Mouse (Mus musculus) testis, adult 2 months (tissue): Measurements from ENCODE around the gene Rpl10a.

Source experiments
- CTCF ChIP-seq: fragments of 200-500 bp; IDR thresholded peaks from 2 replicates; pipeline ENCODE4 v1.5.1; 2012; ENCODE audit warnings: low read depth, mild to moderate bottlenecking, inconsistent platforms, low read length, moderate library complexity; ENCODE audit not compliant: control insufficient read depth, insufficient read depth, insufficient replicate concordance
- POLR2A ChIP-seq: fragments of 200-500 bp; IDR thresholded peaks from 2 replicates; pipeline ENCODE4 v1.6.1; 2012; ENCODE audit warnings: low read depth, mild to moderate bottlenecking, inconsistent platforms, low read length, moderate library complexity; ENCODE audit not compliant: control insufficient read depth

DNA sequence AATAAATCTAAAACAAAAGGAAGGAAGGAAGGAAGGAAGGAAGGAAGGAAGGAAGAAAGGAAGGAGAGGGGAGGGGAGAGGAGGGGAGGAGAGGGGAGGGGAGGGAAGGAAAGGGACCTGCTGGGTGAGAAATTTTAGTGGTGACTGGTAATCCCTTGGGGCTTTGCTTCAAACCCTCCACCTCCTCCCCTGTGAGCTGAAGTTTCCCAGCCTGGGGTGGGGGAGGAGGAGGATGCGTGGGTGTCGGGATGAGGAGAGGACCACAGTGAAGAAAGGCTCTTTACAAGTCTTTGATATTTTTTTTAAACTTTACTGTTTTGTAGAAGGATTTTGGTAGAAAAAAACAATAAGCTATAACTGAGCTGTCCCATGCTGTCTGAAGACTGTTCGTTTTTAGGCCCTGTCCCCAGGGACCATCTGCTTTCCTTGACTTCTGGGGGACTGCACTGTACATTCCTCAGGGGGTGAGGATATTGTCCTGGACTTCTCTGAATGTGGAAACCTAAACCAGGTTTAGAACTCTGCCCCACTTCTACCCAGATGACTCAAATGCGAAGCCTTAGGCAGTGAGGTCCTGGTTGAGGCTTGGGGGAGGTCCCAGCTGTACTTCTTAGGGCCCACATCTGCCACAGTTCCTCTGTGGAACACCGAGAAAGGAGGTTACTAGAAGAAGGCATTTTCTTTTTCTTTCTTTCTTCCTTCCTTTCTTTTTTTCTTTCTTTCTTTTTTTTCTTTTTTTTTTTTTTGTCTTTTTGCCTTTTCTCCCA is 16.7 kb upstream of the Rpl10a start:
- no peak for TF ChIP-seq CTCF
- TF ChIP-seq POLR2A: no peak
